31 mouse cellular contexts compared by ENCODE assay signal in genomic region chr15:79813666-79814258, GRCm38 (mm10). TPM values are rescaled to one million over a fixed set of nuclear protein-coding genes. Genes with fewer than 3 reads are reported as not detected.
A peak's percentile ranks its signal among the peaks of the same experiment; 100 is the strongest.
DNase-seq lines count a peak whose midpoint lies in the region; ATAC-seq and TF ChIP-seq lines count a peak whose summit lies in the region.
"Had no signal": no experiment of that assay in that cellular context is flagged by ENCODE, and none has a peak within 500 bp of the region (broad histone marks: within the 10 kb centered on the region; RNA-seq: fewer than 3 reads in every experiment).

No protein-coding gene starts in this region.

- CTCF ChIA-PET in Patski (lab: Charles Lee): interaction anchor here (1.3 to 3.1 kb wide), 2 partner anchors 11 to 18 kb away, joined by 3 to 17 read pairs; no protein-coding TSS in a partner anchor

- TF ChIP-seq POLR2A in olfactory bulb, adult 2 months (IDR thresholded peaks at IDR 0.05; ENCODE audit: insufficient read depth, low read depth, low read length): no peak

- no peak for TF ChIP-seq CTCF in Patski (IDR thresholded peaks at IDR 0.05)
- TF ChIP-seq CTCF in olfactory bulb, adult 2 months (IDR thresholded peaks at IDR 0.05; ENCODE audit: insufficient read depth, low read depth, low read length): no peak

- in situ Hi-C loops in Patski (cut with MboI; ENCODE audit: low pct_unique_long_range_greater_than_20kb): no loop called here

- H3K27me3 ChIP-seq in Patski: peaks cover 14% of the 10 kb centered on the region
- H3K27me3 ChIP-seq: neural tube, embryonic 12.5 days had no signal

- H3K4me3 ChIP-seq in olfactory bulb, adult 2 months (ENCODE audit: insufficient read depth, low read depth, low read length): no peak overlapping the region
- H3K4me3 ChIP-seq: erythroblast, embryonic 14.5 days; heart, adult 2 months; heart, embryonic 12.5 days; limb, embryonic 10.5 days; limb, embryonic 15.5 days; neural tube, embryonic 12.5 days had no signal

- peaks cover 10% of the 10 kb centered on the region; the same call in 1 of the 2 replicates for H3K4me1 ChIP-seq in olfactory bulb, adult 2 months (ENCODE audit: control insufficient read depth, insufficient read depth, low read length)
- H3K4me1 ChIP-seq: heart, embryonic 12.5 days; limb, embryonic 15.5 days; neural tube, embryonic 12.5 days had no signal

- 21% methylated on average over 8 of the region's 8 CpGs for WGBS in olfactory bulb, adult 2 months

- no peak for ATAC-seq in Patski
- ATAC-seq: forebrain, embryonic 16.5 days; intestine, postnatal 0 days; midbrain, embryonic 16.5 days had no signal

- H3K27ac ChIP-seq in olfactory bulb, adult 2 months (ENCODE audit: insufficient read depth, low read depth, low read length): 0 out of 2 replicates have a peak overlapping the region, but pooled peaks have one; percentile 11
- H3K27ac ChIP-seq: heart, adult 2 months; hindbrain, embryonic 14.5 days; limb, embryonic 10.5 days; limb, embryonic 15.5 days; liver, embryonic 14.5 days; neural tube, embryonic 12.5 days had no signal

- peak; percentile 67 to 79 for DNase-seq in adrenal gland, adult (ENCODE audit: inconsistent age in 2 of 2, low spot score in 1 of 2)
- no peak for DNase-seq in adrenal gland, postnatal 10 days
- DNase-seq in kidney, postnatal 10 days: peak; percentile 13
- DNase-seq in kidney, postnatal 36 days: no peak
- peak; percentile 54 for DNase-seq in Patski (ENCODE audit: low read depth, low spot score)
- no peak for DNase-seq in lung, postnatal 10 days
- DNase-seq in left cerebral cortex, adult 11 months (ENCODE audit: low spot score): no peak
- DNase-seq: cerebellum, postnatal 10 days; heart, adult 2 months; kidney, adult 9 months; kidney, postnatal 25 days; lung, embryonic 14.5 days; thymus, adult 2 months; thymus, postnatal 4 days had no signal

- POLR2A ChIA-PET in Patski (lab: Charles Lee): no interaction called here

RNA-seq across cellular contexts. Expression of gene Nptxr, which starts 9.2 kb away (rescaled TPM):
- total RNA-seq in adrenal gland, postnatal 10 days (2021): 1 to 10 TPM; 8.2 to 9.5 TPM
- 6.6 TPM for polyA plus RNA-seq in Patski (2021)
- polyA plus RNA-seq in olfactory bulb, adult 2 months (2012; ENCODE audit: insufficient read depth, insufficient read length, low replicate concordance, missing spikeins): 326 TPM in 1 of 2 replicates, not detected in the other
- polyA plus RNA-seq: erythroblast, embryonic 14.5 days had no signal

RNA-seq across cellular contexts. Expression of gene Npcd, which starts 20.3 kb away (rescaled TPM):
- total RNA-seq in adrenal gland, postnatal 10 days (2021): 1 to 10 TPM; 1.2 to 1.7 TPM
- 2.1 TPM for polyA plus RNA-seq in Patski (2021)
- not detected in 2 replicates for polyA plus RNA-seq in olfactory bulb, adult 2 months (2012; ENCODE audit: insufficient read depth, insufficient read length, low replicate concordance, missing spikeins)
- total RNA-seq: hematopoietic stem cell, adult 5-6 weeks; megakaryocyte progenitor cell, adult 5-6 weeks had no signal
- polyA plus RNA-seq: embryonic facial prominence, embryonic 14.5 days; erythroblast, embryonic 14.5 days; forebrain, embryonic 11.5 days; forebrain, embryonic 16.5 days; heart, embryonic 12.5 days; heart, postnatal 0 days; intestine, postnatal 0 days; limb, embryonic 10.5 days; limb, embryonic 15.5 days; lung, embryonic 14.5 days; midbrain, embryonic 11.5 days had no signal

RNA-seq across cellular contexts. Expression of gene Cbx6, which starts 20.7 kb away (rescaled TPM):
- 10 to 100 TPM; 58.8 to 68.4 TPM for total RNA-seq in adrenal gland, postnatal 10 days (2021)
- polyA plus RNA-seq in Patski (2021): 75.9 TPM
- not detected in 2 replicates for polyA plus RNA-seq in olfactory bulb, adult 2 months (2012; ENCODE audit: insufficient read depth, insufficient read length, low replicate concordance, missing spikeins)

RNA-seq across cellular contexts. Expression of gene Dnal4, which starts 36.1 kb away (rescaled TPM):
- 10 to 100 TPM; 16.1 to 19.5 TPM for total RNA-seq in adrenal gland, postnatal 10 days (2021)
- 76.8 TPM for polyA plus RNA-seq in Patski (2021)
- not detected in 2 replicates for polyA plus RNA-seq in olfactory bulb, adult 2 months (2012; ENCODE audit: insufficient read depth, insufficient read length, low replicate concordance, missing spikeins)

Comparison
In these comparisons a context has a peak if more than half of its experiments do, and no peak if none do; other contexts are left out.
1. DNase-seq: peak in adrenal gland, adult (2 of 2), kidney, postnatal 10 days (single experiment) and Patski (single experiment); none in adrenal gland, postnatal 10 days (single experiment), kidney, postnatal 36 days (0 of 2), lung, postnatal 10 days (single experiment) and left cerebral cortex, adult 11 months (single experiment).